Mouse (Mus musculus) cerebellum, adult 2 months (tissue): ENCODE measurements around the gene Hpse. TPM values are rescaled to one million over a fixed set of nuclear protein-coding genes. Genes with fewer than 3 reads are reported as not detected.

ENCODE experiments used
- DNase-seq, 2 experiments: peaks; one replicate each; pipeline ENCODE4 v3.0.0; 2021
- H3K27ac ChIP-seq: fragments of 200-500 bp; 2 replicates; pipeline ENCODE4 v1.5.1; 2012; ENCODE audit warnings: low read length, control low read depth, inconsistent platforms; ENCODE audit not compliant: insufficient read depth
- H3K27me3 ChIP-seq: fragments of 200-500 bp; 2 replicates; pipeline ENCODE4 v1.6.1; 2012; ENCODE audit warnings: inconsistent platforms, mild to moderate bottlenecking, low read length, moderate library complexity; ENCODE audit not compliant: control insufficient read depth, insufficient read depth
- H3K4me1 ChIP-seq: fragments of 200-500 bp; 2 replicates; pipeline ENCODE4 v1.6.1; 2011; ENCODE audit warnings: low read length; ENCODE audit not compliant: control insufficient read depth, insufficient read depth
- H3K4me3 ChIP-seq: fragments of 200-500 bp; replicated peaks from 2 replicates; pipeline ENCODE3; 2011; ENCODE audit warnings: mild to moderate bottlenecking, low read depth, low read length, control low read depth; ENCODE audit not compliant: insufficient read depth
- CTCF ChIP-seq: fragments of 200-500 bp; IDR thresholded peaks from 2 replicates; pipeline ENCODE4 v1.5.1; 2011; ENCODE audit warnings: low read depth, mild to moderate bottlenecking, control low read depth, low read length, moderate library complexity, borderline replicate concordance; ENCODE audit not compliant: insufficient read depth
- POLR2A ChIP-seq: fragments of 200-500 bp; IDR thresholded peaks from 2 replicates; pipeline ENCODE4 v1.6.1; 2011; ENCODE audit warnings: low read length, control low read depth, borderline replicate concordance; ENCODE audit not compliant: insufficient read depth
- WGBS: fragments of 180-500 bp; shearing (Covaris S2); methylation state at CpG from one replicate; pipeline ENCODE4 v1.1.7; 2018; 5-methylcytosine and 5-hydroxymethylcytosine counted together
- polyA plus RNA-seq: library from polyadenylated mRNA; depleted of rRNA; stranded (reverse); fragments of >200 nt; gene quantifications from 2 replicates; pipeline ENCODE4 v1.2.3, GENCODE M21; 2012

Hpse gene
- polyA plus RNA-seq, 1 experiment: 0.67 TPM

- Histone ChIP-seq H3K27me3 (no peaks in the 10 kb centered on the region), H3K4me1 (no peaks in the 10 kb centered on the region), H3K4me3 (no peak overlapping the region), H3K27ac (no peak overlapping the region)
- no peak for TF ChIP-seq POLR2A
- TF ChIP-seq CTCF: no peak
- WGBS: 65% methylated on average over 6 of the region's 6 CpGs
- no peak for DNase-seq
These were observed 63.2 kb downstream of the Hpse start for GRCm38 (mm10) chr5:100656352-100656751.

- Histone ChIP-seq H3K27me3 (no peaks in the 10 kb centered on the region), H3K4me1 (no peaks in the 10 kb centered on the region), H3K27ac (no peak overlapping the region), H3K4me3 (no peak overlapping the region)
- TF ChIP-seq CTCF (no peak), POLR2A (no peak)
- DNase-seq: no peak
- WGBS: 81% methylated on average over 9 of the region's 9 CpGs
These were observed 67.2 kb downstream of the Hpse start for GRCm38 (mm10) chr5:100652327-100652726.

GRCm38 (mm10) chr5:100651486-100651885, 68.0 kb downstream of the Hpse start:
- Histone ChIP-seq H3K27me3 (no peaks in the 10 kb centered on the region), H3K4me1 (no peaks in the 10 kb centered on the region), H3K27ac (no peak overlapping the region), H3K4me3 (no peak overlapping the region)
- TF ChIP-seq POLR2A (no peak), CTCF (no peak)
- 83% methylated on average over 10 of the region's 10 CpGs for WGBS
- no peak for DNase-seq

DNA sequence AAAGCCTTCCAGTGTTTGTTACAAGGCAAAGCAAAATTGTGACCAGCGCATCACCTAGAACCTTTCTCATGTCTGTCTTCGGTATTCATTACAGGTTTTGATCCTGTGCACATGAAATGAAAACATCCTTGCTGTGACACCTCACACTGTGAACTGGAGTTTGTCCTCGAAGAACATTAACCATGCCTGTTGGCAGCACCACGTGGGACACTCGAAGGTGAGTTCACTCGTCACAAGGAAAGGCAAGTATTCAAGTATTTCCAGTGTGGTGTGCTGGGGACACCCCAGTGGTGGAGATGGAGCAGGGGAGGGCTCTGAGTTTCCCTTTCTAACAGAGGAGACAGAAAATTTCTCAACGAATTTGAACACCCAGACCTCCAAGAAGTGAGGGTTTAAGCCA, 68.5 kb downstream of the Hpse start:
- no peak for DNase-seq
- no peak overlapping the region for H3K4me3 ChIP-seq
- TF ChIP-seq POLR2A (no peak), CTCF (no peak)
- 80% methylated on average over 7 of the region's 7 CpGs for WGBS
- H3K27me3 ChIP-seq: no peaks in the 10 kb centered on the region
- no peak overlapping the region for H3K27ac ChIP-seq
- H3K4me1 ChIP-seq: no peaks in the 10 kb centered on the region

DNA sequence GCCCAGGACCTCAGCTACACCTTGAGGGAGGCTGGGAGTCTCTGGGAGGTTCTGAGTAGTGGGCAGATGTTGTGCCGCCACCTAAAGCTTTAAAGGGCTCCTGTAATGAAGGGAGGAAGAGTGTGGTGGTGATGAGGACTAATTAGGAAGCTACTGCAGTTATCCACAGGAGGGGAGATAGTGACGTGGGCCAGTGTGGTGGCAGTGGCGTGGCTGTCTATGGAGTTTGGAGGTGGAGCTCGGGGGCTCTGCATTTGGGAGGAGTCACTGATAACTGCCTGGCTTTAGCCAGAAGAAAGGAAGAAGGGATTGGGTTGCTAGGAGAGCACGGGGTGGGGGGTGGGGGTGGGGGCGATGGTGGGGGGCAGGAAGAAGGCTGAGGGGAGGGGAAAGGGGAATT, 71.0 kb downstream of the Hpse start:
- TF ChIP-seq POLR2A (no peak), CTCF (no peak)
- Histone ChIP-seq H3K4me3 (no peak overlapping the region), H3K27me3 (no peaks in the 10 kb centered on the region), H3K27ac (no peak overlapping the region), H3K4me1 (no peaks in the 10 kb centered on the region; the same call in none of the 2 replicates)
- WGBS: 41% methylated on average over 6 of the region's 6 CpGs
- no peak for DNase-seq

DNA sequence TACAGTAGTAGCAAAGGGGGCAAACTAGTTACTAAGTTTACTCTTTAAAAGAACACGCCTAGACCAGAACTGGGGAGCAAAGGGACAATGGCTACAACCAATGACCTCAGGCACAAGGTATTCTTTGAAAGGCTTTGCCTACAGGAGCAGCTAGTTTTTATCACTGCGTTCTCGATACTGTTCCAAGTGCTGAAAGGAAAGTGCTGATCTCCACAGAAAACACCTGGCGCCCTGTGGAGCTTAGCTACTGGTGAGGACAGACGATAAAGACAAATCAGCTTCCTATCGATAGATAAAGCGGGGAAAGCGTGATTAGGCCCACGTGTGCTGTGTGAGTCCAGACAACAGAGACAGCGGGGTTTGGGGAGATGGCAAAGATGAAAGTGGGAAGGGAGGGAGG, 71.5 kb downstream of the Hpse start:
- no peak overlapping the region for H3K27ac ChIP-seq
- 62% methylated on average over 10 of the region's 10 CpGs for WGBS
- no peak for TF ChIP-seq POLR2A
- TF ChIP-seq CTCF: no peak
- H3K4me3 ChIP-seq: no peak overlapping the region
- H3K27me3 ChIP-seq: no peaks in the 10 kb centered on the region
- H3K4me1 ChIP-seq: no peaks in the 10 kb centered on the region; the same call in none of the 2 replicates
- DNase-seq: no peak

DNA sequence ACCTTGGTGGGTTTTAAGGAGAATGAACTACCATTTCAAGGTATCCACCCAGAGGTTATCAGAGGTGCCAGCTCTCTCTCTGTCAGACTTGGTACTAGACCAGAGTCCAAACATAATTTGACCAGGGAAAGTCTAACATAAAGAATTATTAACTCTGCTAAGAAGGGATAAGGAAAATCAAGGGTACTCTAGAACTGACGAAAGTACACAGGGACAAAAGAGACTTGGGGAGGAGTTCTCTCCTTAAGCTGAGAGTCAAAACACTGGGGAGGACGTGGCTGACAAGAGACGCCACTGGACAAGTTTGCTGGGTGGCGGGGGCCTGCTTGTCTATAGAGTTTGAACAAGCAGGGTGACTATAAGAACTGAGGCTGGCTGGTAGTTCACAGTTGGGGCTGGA, 73.0 kb downstream of the Hpse start:
- TF ChIP-seq CTCF: no peak
- no peak for TF ChIP-seq POLR2A
- H3K4me3 ChIP-seq: no peak overlapping the region
- WGBS: 84% methylated on average over 4 of the region's 4 CpGs
- H3K27ac ChIP-seq: no peak overlapping the region
- no peaks in the 10 kb centered on the region; the same call in none of the 2 replicates for H3K4me1 ChIP-seq
- H3K27me3 ChIP-seq: no peaks in the 10 kb centered on the region
- no peak for DNase-seq

GRCm38 (mm10) chr5:100643991-100644535, 75.5 kb downstream of the Hpse start:
- DNase-seq: no peak
- Histone ChIP-seq H3K27me3 (no peaks in the 10 kb centered on the region), H3K4me1 (no peaks in the 10 kb centered on the region; the same call in none of the 2 replicates), H3K27ac (no peak overlapping the region), H3K4me3 (no peak overlapping the region)
- TF ChIP-seq POLR2A (no peak), CTCF (no peak)
- 42% methylated on average over 7 of the region's 7 CpGs for WGBS
